Mouse (Mus musculus) hindbrain, embryonic 10.5 days (tissue): Measurements from ENCODE around the gene Smndc1. TPM values are rescaled to one million over a fixed set of nuclear protein-coding genes. Genes with fewer than 3 reads are reported as not detected.
A peak's percentile ranks its signal among the peaks of the same experiment; 100 is the strongest.

Source experiments
- DNase-seq: peaks from one replicate; pipeline ENCODE4 v3.0.0-alpha.2; 2017; ENCODE audit warnings: low spot score
- H3K27ac ChIP-seq: fragments of 300-500 bp; sonication (generic); 2 replicates; pipeline ENCODE4 v1.5.1; 2016; ENCODE audit warnings: mild to moderate bottlenecking, moderate library complexity
- H3K27me3 ChIP-seq: fragments of 300-500 bp; sonication (generic); 2 replicates; pipeline ENCODE4 v1.6.1; 2016; ENCODE audit warnings: mild to moderate bottlenecking; ENCODE audit not compliant: poor library complexity, insufficient read depth, severe bottlenecking
- H3K36me3 ChIP-seq: fragments of 300-500 bp; sonication (generic); 2 replicates; pipeline ENCODE4 v1.6.1; 2016; ENCODE audit warnings: mild to moderate bottlenecking, moderate library complexity
- H3K4me1 ChIP-seq: fragments of 300-500 bp; sonication (generic); replicated peaks from 2 replicates; pipeline ENCODE4 v1.6.1; 2016; ENCODE audit warnings: mild to moderate bottlenecking
- H3K4me3 ChIP-seq: fragments of 300-500 bp; sonication (generic); 2 replicates; pipeline ENCODE4 v1.5.1; 2016; ENCODE audit warnings: mild to moderate bottlenecking, moderate library complexity
- H3K9me3 ChIP-seq: fragments of 300-500 bp; sonication (generic); 2 replicates; pipeline ENCODE4 v1.6.1; 2016; ENCODE audit warnings: mild to moderate bottlenecking, moderate library complexity
- WGBS: fragments of 180-500 bp; shearing (Covaris S2); methylation state at CpG from one replicate; pipeline ENCODE4 v1.1.7; 2016; 5-methylcytosine and 5-hydroxymethylcytosine counted together
- polyA plus RNA-seq: library from polyadenylated mRNA; unstranded; fragments of >200 nt; fragmentation: Nextera tagmentation; extraction: Ambion mirVana; gene quantifications from 2 replicates; pipeline ENCODE4 v1.2.1, GENCODE M21; 2016

Smndc1 gene
- polyA plus RNA-seq, result 36.4 and 43.6 TPM in 2 replicates

DNA sequence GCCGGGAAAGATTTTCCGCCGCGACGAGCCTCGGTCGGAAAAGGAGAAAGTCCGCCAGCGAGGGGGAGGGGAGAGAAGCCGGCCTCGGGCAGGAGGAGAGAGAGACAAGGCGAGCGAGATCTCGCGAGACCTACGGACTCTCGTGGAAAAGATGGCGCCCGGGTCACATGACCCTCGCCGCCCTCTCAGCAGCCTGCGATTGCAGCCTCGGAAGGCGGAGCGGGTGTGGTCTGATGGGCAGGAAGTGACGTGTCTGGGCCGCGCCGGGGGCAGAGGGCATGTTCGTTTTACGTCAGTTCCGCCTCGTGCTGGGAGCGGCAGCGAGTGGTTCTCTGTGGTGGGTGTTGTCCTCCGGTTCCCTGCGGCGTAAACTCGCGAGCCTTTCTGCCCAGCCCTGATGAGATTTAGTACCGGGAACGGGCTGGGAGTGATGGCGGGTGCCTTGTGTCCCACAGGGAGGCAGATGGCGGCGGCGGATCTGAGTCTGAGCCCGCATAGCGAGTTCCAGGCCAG is at the start of gene Smndc1:
Smndc1 (minus strand) TSS at position 84 of the 513 bp plus-strand sequence.
- Histone ChIP-seq H3K4me3 (peak within 1 kb of the TSS; percentile 84), H3K9me3 (no peaks in the 10 kb centered on the region), H3K27ac (peak within 1 kb of the TSS; percentile 95), H3K4me1 (peaks cover 28% of the 10 kb centered on the region), H3K27me3 (no peaks in the 10 kb centered on the region), H3K36me3 (peaks cover 36% of the 10 kb centered on the region)
- under 1% methylated on average over 48 of the region's 48 CpGs for WGBS
- DNase-seq, result peak; percentile 100

DNA sequence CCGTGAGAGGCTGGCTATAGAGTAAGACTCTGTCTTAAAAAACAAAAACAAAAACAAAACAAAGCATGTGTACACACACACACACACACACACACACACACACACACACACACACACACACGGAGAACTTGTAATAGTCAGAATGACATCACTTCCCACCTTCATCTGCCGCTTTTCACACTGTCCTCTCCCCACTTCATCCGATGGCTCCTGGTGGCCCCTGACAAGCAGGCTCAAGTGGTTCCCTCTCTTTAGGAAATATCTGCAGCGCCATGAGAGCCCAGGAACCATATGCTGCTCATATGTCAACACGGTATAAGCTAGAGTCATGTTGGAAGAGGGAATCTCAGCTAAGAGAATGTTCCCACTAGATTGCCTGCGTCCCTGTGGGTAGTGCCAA is 49.0 kb upstream of the Smndc1 start:
- Histone ChIP-seq H3K9me3 (no peaks in the 10 kb centered on the region), H3K4me3 (no peak overlapping the region), H3K27ac (no peak overlapping the region), H3K27me3 (peaks cover 3% of the 10 kb centered on the region), H3K36me3 (no peaks in the 10 kb centered on the region), H3K4me1 (peaks cover 17% of the 10 kb centered on the region)
- WGBS, result 86% methylated on average over 7 of the region's 7 CpGs
- no peak for DNase-seq

DNA sequence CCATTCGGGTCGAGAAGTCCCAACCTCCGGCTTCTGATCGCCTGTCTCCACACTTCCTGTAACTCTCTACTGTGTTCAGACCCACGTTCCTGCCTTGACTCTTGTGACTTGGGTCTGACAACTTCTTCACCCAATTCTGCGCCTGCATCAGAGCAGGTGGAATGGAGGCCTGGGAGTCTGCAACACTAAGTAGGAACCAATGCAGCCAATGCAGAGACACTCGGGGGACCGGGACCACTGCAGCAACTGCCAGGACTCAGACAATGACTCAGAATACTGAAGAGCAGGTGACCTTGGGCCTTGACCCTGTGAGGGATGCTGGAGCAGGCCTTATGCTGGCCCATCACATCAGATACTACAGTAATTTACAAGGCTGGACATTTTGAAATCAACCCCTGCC is 47.6 kb upstream of the Smndc1 start:
- DNase-seq, result no peak
- Histone ChIP-seq H3K4me1 (peaks cover 17% of the 10 kb centered on the region), H3K27me3 (peaks cover 3% of the 10 kb centered on the region), H3K9me3 (no peaks in the 10 kb centered on the region), H3K27ac (no peak overlapping the region), H3K36me3 (no peaks in the 10 kb centered on the region), H3K4me3 (no peak overlapping the region)
- WGBS, result 91% methylated on average over 8 of the region's 8 CpGs

DNA sequence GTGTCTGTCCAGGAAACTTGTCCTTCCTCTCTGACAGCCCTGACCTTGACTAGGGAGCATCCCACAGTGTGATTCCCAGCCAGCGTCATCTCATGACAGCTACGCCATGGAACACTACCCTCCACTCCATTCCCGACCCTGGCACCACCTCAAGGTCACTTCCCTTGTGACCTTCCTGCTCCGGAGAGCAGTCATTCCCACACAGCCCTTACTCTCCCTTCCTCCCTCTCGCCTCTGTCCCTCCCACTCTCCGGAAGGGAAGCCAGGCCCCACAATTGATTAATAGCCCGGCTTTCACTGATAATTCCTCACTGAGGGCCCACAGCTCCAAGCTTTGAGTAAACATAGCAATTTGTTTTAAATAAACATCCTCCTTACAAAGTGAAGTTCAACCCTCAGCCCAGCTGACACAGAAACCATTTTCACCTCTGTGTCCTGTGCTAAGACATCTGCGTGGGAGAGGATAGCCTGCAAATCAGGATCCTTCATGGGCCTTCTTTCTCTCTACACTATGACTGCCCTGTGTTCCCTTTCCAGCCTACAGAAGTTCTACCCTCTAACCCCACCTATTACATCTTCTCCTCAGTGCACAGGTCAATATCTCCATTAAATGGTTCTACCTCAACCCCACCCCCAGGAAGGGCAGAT is 47.1 kb upstream of the Smndc1 start:
- no peak overlapping the region for H3K4me3 ChIP-seq
- no peak overlapping the region for H3K27ac ChIP-seq
- no peaks in the 10 kb centered on the region for H3K36me3 ChIP-seq
- no peaks in the 10 kb centered on the region for H3K9me3 ChIP-seq
- H3K27me3 ChIP-seq, result peaks cover 3% of the 10 kb centered on the region
- no peak for DNase-seq
- 53% methylated on average over 8 of the region's 8 CpGs for WGBS
- peaks cover 19% of the 10 kb centered on the region for H3K4me1 ChIP-seq

DNA sequence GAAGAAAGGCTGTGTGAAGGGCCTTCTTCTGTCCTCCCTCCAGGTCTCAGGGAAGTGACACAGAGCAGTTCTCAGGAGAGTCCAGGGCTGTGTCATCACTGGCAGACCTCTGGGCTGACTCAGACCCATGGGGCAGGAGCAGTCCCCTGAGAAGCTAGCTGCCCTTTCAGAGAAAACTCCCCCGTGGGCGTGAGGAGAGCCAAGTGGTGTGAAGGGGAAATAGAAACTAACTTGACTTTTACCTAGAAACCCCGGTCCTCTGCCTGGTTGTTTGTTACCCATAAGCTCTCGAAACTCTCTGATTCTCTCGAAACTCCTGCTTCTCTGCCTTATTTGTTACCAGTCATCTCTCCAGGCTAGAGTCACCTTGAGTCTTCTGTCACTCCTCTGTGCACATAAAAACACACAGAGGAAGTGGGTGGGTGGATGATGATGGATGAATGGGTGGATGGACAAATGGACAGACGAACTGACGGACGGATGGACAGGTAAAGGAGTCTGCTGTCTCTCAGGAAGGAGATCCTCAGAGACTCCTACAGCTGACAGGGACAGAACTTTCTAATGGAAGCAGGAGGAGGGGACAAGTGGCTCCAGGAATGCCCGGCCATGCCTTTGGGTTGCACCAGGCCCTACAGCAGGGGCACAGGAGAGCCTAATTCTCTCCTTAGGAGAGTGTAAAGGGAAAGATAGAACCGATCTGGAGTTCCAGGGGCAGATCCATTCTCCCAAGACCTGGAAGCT is 43.7 kb upstream of the Smndc1 start:
- no peak overlapping the region for H3K4me3 ChIP-seq
- 82% methylated on average over 10 of the region's 10 CpGs for WGBS
- no peak overlapping the region for H3K27ac ChIP-seq
- H3K27me3 ChIP-seq, result peaks cover 3% of the 10 kb centered on the region; the same call in 1 of the 2 replicates
- peaks cover 29% of the 10 kb centered on the region for H3K4me1 ChIP-seq
- no peaks in the 10 kb centered on the region for H3K36me3 ChIP-seq
- no peak for DNase-seq
- no peaks in the 10 kb centered on the region for H3K9me3 ChIP-seq

DNA sequence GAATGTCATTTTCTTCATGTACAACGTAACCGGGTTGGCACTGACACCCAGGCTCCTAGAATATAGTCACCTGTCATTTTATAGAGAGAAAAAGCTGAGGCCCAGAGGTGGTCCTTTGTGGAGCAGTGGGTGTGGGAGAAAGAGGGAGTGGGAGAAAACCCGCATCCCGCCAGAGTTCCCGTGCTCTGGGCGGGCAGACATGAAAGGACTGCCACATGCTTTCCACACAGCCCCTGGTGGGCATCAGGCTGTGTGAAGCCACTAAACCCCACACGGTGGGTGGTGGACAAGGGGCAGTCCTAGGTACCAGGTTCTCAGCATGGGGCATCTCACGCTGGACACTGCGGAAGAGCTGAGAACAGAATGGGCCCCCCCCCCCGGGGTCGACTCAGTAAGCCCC is 40.6 kb upstream of the Smndc1 start:
- Histone ChIP-seq H3K27ac (no peak overlapping the region), H3K4me3 (no peak overlapping the region)

DNA sequence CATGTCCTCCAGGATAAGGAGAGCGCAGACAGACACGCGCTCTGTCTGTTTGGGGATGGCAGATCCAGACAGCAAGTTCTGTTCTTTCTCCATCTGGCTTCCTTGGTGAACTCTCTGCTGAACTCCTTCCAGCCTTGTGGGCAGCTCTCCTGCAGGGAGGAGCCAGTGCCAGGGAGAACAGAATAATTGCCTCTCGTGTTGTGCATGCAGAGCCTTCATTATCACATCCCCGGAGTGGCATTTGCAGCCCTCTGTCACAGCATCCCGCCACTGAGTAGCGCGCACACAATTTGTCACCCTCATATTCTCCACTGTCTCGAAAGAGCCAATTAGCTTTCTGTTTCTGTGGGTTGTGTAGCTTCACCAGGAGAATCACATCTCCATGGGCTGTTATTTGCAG is 40.0 kb upstream of the Smndc1 start:
- no peak overlapping the region for H3K27ac ChIP-seq
- no peaks in the 10 kb centered on the region for H3K9me3 ChIP-seq
- no peak overlapping the region for H3K4me3 ChIP-seq
- H3K36me3 ChIP-seq, result no peaks in the 10 kb centered on the region
- peaks cover 29% of the 10 kb centered on the region for H3K4me1 ChIP-seq
- no peaks in the 10 kb centered on the region for H3K27me3 ChIP-seq
- 63% methylated on average over 9 of the region's 9 CpGs for WGBS
- no peak for DNase-seq

More for the DNA sequence above, 40.6 kb upstream of the Smndc1 start:
- DNase-seq, result no peak
- Histone ChIP-seq H3K36me3 (no peaks in the 10 kb centered on the region), H3K9me3 (no peaks in the 10 kb centered on the region), H3K4me1 (peaks cover 29% of the 10 kb centered on the region), H3K27me3 (no peaks in the 10 kb centered on the region)
- 81% methylated on average over 11 of the region's 11 CpGs for WGBS

DNA sequence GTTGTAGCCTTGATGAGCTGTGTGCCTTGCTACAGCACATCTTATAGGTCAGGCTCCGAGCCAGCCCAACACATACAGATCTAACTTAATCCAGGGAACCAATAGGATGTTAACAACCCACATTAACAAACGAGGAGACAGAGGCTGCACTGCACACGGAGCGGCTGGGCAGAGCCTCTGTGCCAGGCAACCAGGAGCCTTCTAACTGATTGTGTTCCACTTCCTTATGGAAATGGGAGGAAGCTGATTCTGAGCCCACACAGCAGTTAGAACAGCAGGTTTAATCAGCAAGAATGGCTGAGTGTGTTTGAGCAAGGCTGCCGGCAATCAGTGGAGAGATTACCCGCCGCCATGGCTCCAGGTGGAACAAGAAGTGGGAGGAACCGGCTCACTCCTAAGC is 37.4 kb upstream of the Smndc1 start:
- H3K4me3 ChIP-seq, result no peak overlapping the region
- no peaks in the 10 kb centered on the region for H3K9me3 ChIP-seq
- peaks cover 44% of the 10 kb centered on the region for H3K4me1 ChIP-seq
- WGBS, result 77% methylated on average over 8 of the region's 8 CpGs
- H3K27me3 ChIP-seq, result peaks cover 13% of the 10 kb centered on the region; the same call in 1 of the 2 replicates
- H3K36me3 ChIP-seq, result no peaks in the 10 kb centered on the region
- no peak for DNase-seq
- no peak overlapping the region for H3K27ac ChIP-seq

DNA sequence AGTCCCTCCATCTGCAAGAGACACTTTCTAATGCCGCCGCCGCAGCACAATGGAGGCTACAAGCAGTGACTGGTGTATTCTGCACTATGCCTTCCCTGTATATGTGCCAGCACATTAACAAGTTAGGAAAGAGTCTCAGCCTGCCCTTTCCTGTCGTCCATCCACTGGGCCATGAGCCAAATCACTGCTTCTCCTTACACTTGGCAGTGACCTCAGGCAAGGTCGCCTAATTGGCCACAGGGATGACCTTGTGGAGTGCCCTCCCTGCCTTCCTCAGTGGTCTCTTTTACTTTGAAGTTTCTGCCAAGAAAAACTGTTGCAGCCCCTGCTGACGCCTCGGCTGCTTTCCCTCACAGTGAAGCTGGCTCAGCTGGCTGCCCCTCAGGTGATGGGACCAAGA is 37.0 kb upstream of the Smndc1 start:
- no peak for DNase-seq
- no peak overlapping the region for H3K27ac ChIP-seq
- H3K4me1 ChIP-seq, result peaks cover 44% of the 10 kb centered on the region
- 70% methylated on average over 7 of the region's 7 CpGs for WGBS
- no peak overlapping the region for H3K4me3 ChIP-seq
- H3K36me3 ChIP-seq, result no peaks in the 10 kb centered on the region
- H3K27me3 ChIP-seq, result peaks cover 18% of the 10 kb centered on the region; the same call in 1 of the 2 replicates
- no peaks in the 10 kb centered on the region for H3K9me3 ChIP-seq

DNA sequence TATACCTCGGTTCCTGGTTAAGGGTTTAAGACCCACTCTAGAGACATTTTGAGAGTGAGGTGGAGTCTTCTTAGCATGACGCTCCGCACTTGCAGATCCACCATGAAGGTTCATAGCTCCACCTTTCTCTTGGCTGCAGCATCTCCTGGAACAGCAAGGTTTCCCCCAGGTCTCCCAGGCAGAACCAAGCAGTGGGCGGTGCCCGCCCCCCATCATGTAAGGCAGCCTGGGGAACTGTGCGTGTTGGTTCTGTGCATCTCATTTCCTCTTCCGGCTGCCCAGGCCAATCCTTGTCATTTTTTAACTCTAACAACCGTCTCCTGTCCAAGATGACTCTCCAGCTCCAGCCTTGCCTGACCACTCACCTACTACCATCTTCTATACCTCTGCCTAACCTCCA is 35.4 kb upstream of the Smndc1 start:
- WGBS, result 90% methylated on average over 8 of the region's 8 CpGs
- H3K4me1 ChIP-seq, result peaks cover 43% of the 10 kb centered on the region
- H3K27ac ChIP-seq, result no peak overlapping the region
- peaks cover 19% of the 10 kb centered on the region; the same call in 1 of the 2 replicates for H3K27me3 ChIP-seq
- H3K36me3 ChIP-seq, result no peaks in the 10 kb centered on the region
- no peaks in the 10 kb centered on the region for H3K9me3 ChIP-seq
- no peak overlapping the region for H3K4me3 ChIP-seq
- no peak for DNase-seq

DNA sequence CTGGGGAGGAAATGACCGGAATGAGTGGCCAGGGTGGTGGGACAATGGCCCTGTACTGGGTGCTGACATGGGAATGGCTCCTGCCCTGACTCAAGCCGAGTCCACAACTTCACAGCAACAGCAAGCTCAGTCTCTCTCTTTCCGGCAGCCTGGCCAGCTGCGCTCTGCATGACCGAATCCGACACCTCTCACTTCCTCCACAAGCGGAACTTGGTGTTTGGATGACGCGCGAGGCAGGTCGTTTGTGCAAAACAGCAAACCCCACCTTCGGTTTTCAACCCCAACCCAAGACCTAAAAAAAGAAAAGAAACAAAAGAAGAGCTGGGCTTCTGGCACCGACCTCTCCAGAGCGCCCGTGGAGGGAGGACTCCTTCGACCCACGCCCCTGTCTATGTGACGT is 34.3 kb upstream of the Smndc1 start:
- H3K36me3 ChIP-seq, result no peaks in the 10 kb centered on the region
- peak overlapping the region; percentile 8; the same call in 1 of the 2 replicates for H3K27ac ChIP-seq
- H3K4me1 ChIP-seq, result peaks cover 41% of the 10 kb centered on the region
- peaks cover 19% of the 10 kb centered on the region; the same call in 1 of the 2 replicates for H3K27me3 ChIP-seq
- no peaks in the 10 kb centered on the region for H3K9me3 ChIP-seq
- WGBS, result 64% methylated on average over 18 of the region's 18 CpGs
- DNase-seq, result no peak
- H3K4me3 ChIP-seq, result no peak overlapping the region

DNA sequence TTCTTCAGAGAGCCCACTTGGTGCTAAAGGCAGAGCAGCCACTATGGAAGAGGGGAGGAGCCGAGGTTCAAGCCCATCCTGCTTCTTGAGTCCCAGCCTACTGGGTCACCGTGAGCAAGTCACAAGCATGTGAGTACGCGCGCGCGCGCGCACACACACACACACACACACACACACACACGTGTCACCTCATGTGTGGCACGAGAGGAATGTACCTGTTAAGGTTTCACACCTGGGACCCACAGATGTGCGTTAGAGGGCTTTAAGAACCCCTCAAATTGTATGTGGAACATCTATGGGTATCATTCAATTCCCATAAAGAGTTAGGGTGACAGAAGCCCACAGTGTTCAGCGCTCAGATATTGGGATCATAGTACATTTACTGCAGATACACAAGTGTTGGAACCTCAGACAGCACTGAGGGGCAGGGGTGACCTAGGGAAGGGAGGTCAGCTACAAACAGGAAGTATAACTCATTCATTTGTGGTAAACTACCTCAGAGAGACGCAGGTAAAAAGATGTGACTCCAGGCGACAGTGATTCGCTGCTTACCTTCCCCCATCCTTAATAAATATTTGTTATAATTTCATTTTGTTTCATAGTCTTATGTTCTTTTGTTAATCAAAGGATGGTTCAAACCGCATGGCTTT is 33.6 kb upstream of the Smndc1 start:
- H3K27me3 ChIP-seq, result peaks cover 19% of the 10 kb centered on the region; the same call in 1 of the 2 replicates
- H3K9me3 ChIP-seq, result no peaks in the 10 kb centered on the region
- no peak overlapping the region for H3K4me3 ChIP-seq
- no peak overlapping the region for H3K27ac ChIP-seq
- 65% methylated on average over 17 of the region's 17 CpGs for WGBS
- no peaks in the 10 kb centered on the region for H3K36me3 ChIP-seq
- DNase-seq, result no peak
- peaks cover 41% of the 10 kb centered on the region for H3K4me1 ChIP-seq

DNA sequence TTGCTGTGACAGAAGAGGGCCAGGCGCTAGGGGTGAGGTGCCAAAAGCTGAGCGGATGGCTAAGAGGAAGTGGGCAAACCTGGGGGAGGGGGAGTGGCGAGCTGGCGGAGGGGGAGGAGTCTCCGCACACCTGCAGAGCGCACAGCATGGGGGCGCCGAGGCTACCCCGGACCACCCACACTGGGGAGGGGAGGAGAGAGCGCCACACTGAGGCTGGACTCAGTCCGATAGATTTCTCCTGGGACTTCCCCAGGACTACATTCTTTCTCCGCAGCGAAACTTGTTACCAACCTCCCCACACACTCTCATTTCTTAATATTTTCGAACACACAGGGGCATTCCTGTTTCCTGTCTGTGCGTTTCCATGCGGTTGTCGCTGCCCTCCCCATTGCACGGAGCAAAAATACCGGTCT is 33.0 kb upstream of the Smndc1 start:
- H3K36me3 ChIP-seq, result no peaks in the 10 kb centered on the region
- no peak for DNase-seq
- H3K9me3 ChIP-seq, result no peaks in the 10 kb centered on the region
- no peak overlapping the region for H3K4me3 ChIP-seq
- peaks cover 22% of the 10 kb centered on the region for H3K27me3 ChIP-seq
- 24% methylated on average over 17 of the region's 19 CpGs for WGBS
- H3K4me1 ChIP-seq, result peaks cover 41% of the 10 kb centered on the region
- H3K27ac ChIP-seq, result no peak overlapping the region; the same call in 1 of the 2 replicates
